Mouse (Mus musculus): ENCODE data around the gene Cdc16.

Gene Cdc16

DNA sequence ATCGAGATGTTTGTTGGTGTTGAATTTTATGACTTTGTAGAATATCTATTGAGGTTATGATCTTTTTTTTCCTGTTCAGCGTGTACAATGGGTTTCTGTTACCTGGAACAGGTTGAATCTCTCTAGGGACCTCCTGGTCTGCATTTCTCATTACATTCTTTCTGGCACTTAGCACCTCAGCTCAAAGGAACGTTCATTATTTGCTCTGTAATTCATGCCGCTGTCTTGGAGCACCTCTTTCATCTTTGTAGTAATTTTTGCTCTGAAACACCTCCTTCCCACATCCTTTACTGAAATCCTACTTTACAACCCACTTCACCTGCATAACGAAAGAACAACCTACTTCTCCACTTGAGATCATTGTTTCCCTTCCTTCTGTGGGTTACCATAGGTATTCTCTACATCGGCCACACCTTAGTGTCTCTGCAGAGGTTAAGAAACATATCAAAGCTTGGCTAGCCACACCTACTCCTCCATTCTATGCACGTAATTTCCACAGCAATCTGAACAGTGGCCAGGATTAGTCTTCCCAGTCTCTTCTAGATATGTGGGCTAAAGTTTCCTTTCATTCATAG lies 71.2 kb downstream of the Cdc16 start:
- DNase-seq (ENCODE audit: low spot score), result no peak
